Mouse (Mus musculus): ENCODE measurements at regions not wholly inside any gene's neighbourhood (a gene's known extent, or its start where the extent isn't known, plus 50 kb on each side); places are given as distances from the start of the nearest gene placed in this dataset.

DNA sequence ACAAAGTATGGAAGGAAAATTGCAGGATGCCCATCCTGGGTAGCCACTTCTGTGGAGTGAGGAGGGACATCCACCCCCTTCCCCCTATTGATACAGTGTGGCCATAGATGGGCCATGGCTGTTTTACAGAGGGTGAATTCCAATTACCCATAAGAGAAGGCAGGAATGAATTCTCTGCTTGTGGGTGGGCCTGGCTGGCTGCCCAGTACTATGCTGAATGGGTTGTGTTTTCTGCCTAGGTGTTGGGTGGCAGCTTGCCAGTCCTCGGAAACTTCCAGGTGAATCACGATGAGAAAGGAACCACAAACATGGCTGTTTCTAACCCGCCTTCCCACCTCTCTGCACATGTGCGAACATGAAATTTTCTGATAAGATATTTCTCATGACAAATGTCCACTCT, 109.0 kb upstream of the Veph1 start:
- TF ChIP-seq CTCF (IDR thresholded peaks at IDR 0.05; ENCODE audit: extremely low read depth, insufficient read depth, low read length) (no peak), POLR2A (IDR thresholded peaks at IDR 0.05; ENCODE audit: extremely low read depth, insufficient read depth, low read length) (no peak)

All from cortical plate, adult 2 months (tissue).